Mouse (Mus musculus) telencephalon, adult 2 months (tissue): ENCODE results near the gene Gna15.

ENCODE experiments used
- DNase-seq: peaks from one replicate; pipeline ENCODE4 v3.0.0-alpha.2; 2011; ENCODE audit warnings: low read depth, low spot score

Gene Gna15

DNA sequence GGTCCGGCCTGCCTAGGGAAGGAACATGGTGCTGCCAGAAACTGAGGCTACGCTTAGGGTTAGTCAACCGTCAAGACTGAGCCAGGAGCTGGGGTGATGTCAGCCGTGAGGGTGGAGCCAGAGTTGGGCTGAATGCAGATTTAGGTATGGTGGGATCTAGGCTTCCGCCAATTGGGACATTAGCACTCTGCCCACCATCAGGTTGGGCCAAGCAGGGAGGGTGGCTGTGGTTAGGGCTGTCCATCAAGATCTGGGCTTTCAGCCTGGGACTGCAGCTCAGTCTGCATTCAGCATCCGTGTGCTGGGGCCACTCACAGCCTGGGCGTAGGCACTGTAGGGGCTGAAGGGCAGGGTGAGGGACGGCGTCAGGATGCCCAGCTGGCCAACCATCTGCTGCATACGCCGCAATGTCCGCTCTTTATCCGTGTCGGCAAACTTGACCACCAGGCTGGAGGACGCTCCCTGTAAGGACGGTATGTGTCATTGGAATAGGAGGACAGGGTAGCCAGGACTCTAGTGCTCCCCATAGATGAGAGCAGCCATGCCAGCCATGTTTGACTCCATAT is 56.3 kb downstream of the Gna15 start:
- DNase-seq = no peak

DNA sequence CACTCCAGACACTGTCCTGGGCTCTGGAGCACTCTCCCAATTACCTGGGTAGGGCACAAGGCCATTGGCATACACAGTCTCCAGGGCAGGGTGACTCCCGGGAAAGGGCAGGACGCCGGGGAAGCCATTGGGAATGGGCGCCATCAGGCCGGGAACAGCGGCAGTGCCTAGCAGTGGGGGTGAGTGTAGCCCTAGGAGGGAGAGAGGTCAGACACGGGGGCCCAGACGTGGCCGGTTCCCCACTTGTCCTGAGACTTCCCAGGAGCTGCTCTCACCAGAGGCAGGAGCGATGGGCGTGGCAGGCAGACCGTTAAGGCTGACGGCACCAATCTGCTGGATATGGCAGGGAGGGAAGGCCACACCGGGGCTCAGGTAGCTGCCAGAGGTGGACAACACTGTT is 57.1 kb downstream of the Gna15 start:
- no peak for DNase-seq

DNA sequence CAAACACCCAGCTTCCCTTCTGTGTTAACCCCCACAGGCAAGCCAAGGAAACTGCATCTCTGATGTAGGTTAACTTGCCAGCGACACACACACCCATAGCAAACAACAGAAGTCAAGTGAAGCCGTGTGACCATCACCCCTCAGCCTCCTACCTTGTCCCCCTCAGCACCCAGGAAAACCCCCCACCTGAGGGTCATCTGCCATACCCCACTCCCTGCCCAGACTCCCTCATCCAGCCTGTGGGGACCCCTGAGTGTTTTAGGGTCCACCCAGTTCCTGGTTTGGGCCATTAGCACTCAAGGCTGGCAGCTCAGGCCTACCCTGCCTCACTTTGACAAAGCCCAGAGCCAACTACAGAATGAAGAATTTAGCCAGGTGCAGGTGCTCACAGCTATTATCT is 58.0 kb downstream of the Gna15 start:
- no peak for DNase-seq

DNA sequence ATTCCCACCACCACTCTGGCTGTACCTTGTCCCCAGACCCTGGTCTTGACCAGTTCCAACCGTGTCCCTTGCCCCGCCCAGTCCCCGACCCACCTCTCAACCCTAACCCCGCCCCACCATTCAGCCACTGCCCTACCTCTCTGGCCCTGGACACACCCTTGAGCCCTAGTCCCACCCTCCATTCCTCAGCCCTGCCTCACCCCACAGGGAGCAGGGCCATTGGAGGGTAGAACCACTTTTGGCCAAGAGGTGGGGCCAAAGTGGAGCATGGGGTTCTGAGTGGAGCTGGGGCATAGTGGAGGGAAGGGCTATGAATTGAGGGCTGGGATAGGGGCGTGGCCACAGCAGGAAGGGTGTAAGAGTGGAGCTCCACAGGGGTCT is 58.8 kb downstream of the Gna15 start:
- no peak for DNase-seq

DNA sequence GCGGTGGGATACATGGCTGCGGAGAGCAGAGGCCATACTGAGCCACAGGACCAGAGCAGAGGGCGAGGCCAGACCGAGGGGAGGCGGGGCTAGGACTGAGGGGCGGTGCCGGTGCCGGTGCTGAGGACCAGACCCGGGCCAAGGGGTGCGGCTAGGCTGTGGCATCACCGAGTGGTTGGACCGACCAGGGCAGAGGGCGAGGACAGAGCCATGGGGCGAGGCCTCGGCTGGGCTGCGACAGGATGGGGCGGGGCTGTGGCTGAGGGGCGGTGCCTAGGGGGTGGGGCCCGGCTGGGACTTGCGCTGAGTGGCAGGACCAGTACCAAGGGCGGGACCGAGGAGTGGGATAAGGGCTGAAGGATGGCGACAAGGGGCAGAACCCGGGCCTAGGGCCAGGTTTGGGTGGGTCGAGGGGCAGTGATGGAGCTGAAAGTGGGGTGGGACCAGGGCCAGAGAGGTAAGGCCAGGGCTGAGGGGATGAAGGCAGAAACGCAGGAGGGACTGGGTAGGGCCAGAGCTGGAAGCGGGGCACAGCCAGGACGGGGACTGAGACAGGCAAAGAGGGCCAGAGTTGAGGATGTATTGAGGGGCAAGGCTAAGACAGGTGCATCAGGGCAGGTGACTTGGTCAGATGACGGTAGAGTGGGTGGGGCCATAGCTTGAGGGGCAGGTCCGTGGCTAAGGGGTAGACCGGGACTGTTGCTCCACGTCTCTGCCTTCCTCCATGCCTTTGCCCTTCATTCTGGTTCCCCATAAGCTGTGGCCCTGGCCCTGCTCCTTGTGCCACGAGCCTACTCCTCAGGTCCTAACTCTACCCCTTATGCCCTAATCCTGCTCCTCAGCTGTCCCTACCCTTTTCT is 59.4 kb downstream of the Gna15 start:
- no peak for DNase-seq

DNA sequence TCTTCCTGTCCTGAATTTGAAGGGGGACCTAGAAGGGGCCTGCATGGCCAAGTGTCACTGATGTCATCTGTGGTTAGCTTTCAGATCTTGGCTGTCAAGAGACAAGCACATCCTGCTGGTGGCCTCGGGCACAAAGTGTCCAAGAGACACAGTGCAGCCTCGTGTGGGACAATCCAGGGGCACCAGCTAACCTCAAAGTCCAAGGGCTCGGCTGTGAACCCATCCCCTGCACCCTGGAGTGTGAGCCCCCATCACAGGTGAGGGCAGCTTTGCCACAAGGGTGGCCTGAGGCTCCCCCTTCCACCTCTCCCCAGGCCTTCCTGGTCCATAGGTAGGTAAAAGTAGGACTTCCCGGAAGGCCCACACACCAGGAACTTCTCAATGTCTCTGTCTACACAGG is 60.5 kb downstream of the Gna15 start:
- DNase-seq = no peak

DNA sequence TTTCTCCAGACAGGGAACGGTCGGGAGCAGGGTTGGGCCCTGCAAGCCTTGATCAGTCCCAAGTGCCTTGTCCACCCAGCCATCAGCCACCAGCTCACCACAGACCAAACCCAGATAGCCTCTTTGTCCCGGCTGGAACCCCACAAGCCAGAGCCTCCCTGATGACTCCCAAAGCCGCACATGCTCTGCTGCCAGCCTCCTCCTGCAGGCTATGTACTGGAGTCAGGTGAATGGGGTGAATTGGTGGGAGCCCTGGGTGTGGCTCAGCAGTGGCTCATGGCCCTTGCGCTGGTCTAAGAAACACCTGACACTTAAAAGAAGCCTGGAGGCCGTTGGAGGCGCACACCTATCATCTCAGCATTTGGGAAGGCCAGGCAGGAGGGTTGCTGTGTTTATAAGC is 61.1 kb downstream of the Gna15 start:
- no peak for DNase-seq

DNA sequence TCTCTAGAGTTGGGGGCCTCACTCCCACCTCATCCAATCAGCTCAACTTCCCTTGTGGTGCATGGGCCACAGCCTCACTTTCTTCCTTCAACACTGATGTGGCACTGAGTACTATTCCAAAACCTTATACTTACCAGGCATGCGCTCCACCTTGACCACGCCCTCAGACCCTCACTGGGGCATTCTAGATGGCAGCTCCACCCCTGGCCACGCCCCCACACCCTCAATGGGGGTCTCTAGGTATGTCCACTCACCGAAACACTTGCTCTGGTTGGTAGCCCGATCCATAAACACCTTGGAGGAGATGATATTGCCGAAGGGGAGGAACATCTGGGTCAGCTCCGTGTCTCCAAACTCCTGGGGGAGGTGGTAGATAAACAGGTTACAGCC is 61.6 kb downstream of the Gna15 start:
- no peak for DNase-seq

DNA sequence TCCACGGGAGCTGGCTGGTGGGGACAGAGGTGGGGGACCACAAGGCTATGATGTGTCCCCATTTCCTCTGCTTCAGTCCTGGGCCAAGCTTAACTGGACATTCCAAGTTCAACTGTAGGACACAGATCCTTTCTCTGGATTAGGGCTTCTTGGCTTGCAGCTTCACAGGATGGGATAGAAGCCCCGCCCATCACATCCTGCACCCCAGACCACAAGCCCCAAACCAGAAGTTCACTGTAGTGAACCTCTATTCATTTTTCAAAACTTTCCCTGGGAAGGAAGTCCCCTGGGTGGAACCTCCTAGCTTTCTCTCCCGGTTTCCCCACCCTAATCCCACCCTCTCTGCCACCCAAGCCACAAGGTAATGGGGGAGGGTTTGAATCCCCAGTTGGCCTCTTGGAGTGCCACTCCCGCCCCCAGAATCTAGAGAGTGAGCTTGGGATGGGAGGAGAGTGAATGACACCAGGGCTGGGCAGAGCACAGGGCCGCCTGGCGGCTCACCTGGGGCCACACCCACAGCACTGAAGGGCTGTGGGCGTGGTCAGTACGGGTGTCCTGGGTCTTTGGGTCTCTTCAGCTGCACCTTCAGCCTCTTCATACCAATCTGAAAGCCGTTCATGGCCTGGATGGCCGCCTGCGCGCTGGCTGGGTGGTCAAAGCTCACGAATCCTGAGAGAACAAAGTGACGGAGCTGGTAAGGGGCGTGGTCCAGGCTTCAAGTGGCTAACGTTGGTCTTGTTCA is 62.2 kb downstream of the Gna15 start:
- no peak for DNase-seq

DNA sequence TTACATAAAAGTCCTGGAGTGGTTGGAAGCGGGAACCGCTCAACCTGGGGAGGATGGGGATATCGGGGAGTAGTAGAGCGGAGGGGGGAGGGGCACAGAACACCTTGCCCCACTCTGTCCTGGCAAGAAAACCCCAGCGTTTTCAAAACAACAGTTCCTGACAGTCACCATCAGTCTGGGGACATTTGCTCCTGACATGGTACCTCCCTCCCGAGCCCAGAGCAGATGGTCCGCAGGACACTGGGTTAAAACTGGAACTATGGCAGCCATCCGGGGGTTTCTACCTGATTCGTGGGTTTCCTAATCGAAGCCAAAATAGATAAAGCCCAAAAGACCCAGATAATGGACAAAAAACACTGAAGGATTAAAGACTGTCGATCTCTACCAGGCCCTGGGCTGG is 63.1 kb downstream of the Gna15 start:
- no peak for DNase-seq

DNA sequence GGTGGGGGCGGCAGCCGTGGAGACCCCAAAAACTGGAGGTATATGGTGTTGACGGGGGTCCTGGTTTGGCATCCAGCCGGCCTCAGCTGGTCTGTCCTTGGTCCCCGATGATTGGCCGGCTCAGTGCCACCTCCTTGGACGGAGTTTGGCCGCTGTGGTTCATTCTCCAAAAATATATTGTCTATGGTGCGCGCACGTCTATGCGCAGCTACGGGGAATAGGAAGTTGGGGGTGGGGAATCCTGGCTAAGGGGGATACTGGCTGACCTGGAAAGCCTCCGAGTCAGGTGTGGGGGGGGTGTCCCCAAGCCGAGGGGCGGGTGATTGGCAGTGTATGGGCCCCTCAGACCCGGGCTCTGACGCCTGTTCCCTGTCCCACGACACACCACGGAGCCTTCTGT is 63.6 kb downstream of the Gna15 start:
- no peak for DNase-seq

DNA sequence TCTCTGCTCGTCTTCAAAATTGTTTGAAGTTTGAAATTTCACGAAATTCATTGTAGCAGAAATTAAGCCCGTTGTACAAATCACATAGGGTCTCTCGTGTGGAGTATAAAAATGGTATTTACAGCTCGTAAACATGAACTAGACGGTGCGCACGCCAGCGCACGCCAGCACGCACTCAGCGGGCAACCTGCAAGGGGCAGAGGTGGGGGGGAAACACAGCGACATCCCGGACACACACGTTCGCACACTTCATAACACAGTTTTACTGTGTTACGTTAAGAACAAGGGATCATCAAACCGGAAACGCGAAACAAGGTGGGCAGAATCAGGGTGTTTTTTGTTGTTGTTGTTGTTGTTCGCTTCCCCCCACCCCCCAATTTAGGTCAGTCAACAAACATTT is 64.6 kb downstream of the Gna15 start:
- DNase-seq = no peak

DNA sequence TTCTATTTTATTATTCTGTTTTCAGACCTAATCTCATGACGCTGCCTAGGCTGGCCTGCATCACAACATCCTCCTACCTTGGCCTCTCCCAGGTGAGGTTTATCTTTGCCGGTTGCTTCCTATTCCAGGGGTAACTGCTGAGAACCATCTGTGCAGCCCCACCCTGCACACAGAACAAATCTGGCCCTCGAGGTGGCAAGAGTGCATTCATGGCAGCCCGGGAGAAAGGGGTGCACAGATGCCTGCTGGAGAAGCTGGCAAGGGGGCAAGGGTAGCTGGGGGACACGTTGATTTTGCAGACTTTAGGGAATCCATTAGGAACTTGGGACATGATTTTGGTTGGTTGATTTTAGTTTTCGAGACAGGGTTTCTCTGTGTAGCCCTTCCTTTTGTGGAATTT is 65.8 kb downstream of the Gna15 start:
- DNase-seq = no peak

DNA sequence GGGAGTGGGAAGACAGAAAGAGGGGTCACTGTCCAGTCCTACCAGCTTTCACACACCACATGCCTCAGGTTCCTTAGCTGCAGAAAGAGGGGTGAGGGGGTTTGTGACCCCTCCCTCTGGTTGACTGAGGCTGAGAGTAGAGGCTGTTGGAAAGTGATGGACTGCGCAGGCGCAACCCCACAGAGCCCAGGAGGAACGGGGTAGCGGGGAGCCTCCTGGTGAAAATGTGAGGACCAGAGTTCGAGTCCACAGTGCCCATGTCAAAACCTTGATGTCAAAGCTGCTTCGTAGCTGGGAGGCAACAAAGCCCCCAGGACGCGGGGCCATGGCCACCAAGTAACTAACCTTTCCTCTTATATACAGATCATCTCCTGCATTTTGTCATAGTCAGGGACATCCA is 66.4 kb downstream of the Gna15 start:
- DNase-seq = no peak

DNA sequence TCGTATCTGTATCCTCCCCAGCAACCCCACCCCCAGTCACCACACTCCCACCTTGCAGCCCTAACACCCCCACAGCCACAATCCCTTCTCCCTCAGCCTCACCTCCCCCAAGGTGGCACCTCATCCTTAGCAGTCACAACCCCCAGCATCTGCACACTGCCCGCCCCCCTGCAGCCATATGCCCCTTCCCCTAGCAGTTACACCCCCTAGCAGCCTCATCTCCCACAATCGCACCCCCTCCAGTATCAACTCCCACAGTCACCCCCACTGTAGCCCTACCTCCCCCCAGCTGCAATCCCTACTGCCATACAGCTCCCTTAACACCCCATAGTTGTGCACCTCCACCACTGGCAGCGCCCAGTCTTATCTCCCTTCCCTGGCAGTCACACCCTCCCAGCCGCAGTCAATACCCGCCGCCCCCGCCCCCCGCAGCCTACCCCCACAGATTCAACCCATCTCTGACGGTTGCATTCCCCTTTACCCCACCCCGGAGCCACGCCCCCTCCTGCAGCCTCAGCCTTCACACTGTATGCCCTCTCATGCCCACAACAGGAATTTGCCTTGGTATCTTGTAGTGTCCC is 67.0 kb downstream of the Gna15 start:
- no peak for DNase-seq

DNA sequence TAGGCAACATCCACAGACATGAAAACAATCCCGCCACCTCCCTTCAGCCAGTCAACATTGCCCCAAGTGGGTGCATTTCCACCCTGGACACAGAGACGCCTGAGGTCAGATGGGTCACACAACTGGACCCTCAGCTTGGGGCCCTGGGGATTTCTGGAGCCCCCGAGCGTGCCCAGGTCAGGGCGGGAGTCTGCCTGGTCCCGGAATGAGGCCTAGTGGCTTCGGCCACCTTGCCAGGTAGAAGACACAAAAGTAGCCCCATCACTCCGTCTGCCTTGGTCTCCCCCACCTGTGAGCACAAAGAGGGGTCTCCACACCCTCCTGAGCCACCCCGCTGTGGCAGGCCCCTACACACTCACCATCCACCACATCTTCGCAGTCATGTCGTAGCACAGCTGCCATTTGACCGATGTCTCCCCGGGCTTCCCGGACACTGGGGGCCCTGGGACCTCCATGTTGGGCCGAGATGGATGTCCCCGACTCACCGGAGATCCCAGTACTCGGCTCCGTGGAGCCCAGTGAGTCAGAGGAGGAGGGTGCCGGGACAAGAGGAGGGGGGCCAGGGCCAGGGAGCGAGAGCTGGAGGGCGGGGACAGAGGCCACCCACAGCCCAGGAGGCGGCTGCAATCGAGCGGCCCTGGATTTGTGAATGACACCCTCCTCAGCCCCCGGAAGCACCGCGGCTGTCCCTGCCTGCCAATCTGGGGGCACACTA is 68.7 kb downstream of the Gna15 start, which contains the start of gene Nfic:
Nfic (minus strand) TSS at position 455 of the 715 bp plus-strand sequence.
- no peak for DNase-seq

DNA sequence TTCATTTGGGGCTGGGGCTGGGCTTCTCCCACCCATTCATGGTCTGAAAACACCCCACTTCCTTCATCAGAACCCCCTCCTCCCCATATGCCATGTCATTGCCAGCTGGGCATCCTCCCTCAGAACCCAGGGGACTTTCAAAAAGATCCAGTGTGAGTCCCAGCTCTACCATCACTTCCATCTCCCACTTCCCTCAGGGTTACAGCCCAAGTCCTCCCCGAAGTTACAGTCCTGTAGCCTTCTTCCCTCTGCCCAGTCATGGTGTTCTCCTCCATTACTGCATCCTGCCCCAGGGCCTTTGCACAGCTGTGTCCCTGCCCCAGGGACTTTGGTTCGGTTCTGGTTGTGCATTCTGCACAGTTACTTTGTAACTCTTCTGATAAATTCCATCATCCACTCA is 69.9 kb downstream of the Gna15 start:
- no peak for DNase-seq

DNA sequence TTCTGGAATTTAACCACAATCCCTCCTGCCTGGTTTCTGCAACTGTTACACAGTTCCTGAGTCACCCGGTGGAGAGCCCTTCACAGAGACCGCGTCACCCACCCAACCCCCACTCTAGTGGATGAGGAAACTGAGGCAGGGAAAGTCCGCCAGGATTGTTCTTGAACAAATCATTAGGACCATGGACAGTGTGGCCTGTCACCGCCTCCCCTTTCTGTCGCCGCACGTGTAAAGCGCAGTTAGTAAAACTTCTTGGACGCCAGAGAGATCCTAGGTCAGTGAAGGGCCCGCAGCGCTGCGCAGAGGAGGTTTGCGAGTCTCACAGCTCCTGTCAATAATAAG is 71.1 kb downstream of the Gna15 start:
- DNase-seq = no peak
